Mouse (Mus musculus) CH12.LX (cell line): ENCODE results near the gene Srcin1. TPM values are rescaled to one million over a fixed set of nuclear protein-coding genes. Genes with fewer than 3 reads are reported as not detected.

Experiments
- DNase-seq: peaks from one replicate; pipeline ENCODE4 v3.0.0-alpha.2; 2013; ENCODE audit errors: extremely low read depth
- H3K27ac ChIP-seq: 2 replicates; pipeline ENCODE4 v1.5.1; 2012; ENCODE audit warnings: low read depth, mild to moderate bottlenecking, control low read depth, moderate library complexity; ENCODE audit not compliant: insufficient read depth
- H3K27me3 ChIP-seq: replicated peaks from 2 replicates; pipeline ENCODE3; 2012; ENCODE audit warnings: inconsistent platforms
- H3K36me3 ChIP-seq, 2 experiments: replicated peaks in 1 of 2; 2 replicates each; pipeline versions ENCODE3 to v1.6.1; 2012; ENCODE audit warnings: inconsistent platforms in 1 of 2, low read length in 1 of 2, mild to moderate bottlenecking in 1 of 2, mixed read lengths in 1 of 2, moderate library complexity in 1 of 2; ENCODE audit not compliant: control insufficient read depth in 1 of 2, insufficient read depth in 1 of 2
- H3K4me1 ChIP-seq, 2 experiments: 2 replicates each; pipeline ENCODE4 v1.6.1; 2012; ENCODE audit warnings: inconsistent platforms in 1 of 2, moderate library complexity in 1 of 2; ENCODE audit not compliant: insufficient read depth in 2 of 2, control insufficient read depth in 1 of 2
- H3K4me2 ChIP-seq: 2 replicates; pipeline ENCODE4 v1.6.1; 2012; ENCODE audit warnings: low read depth, mild to moderate bottlenecking, control low read depth; ENCODE audit not compliant: poor library complexity, insufficient read depth, severe bottlenecking
- H3K4me3 ChIP-seq, 3 experiments: fragments of 150-350 bp in 1 of 3; sonication (generic) in 1 of 3; replicated peaks in 1 of 3; 2 replicates each; pipeline versions ENCODE3 to v1.5.1; 2011 to 2012; ENCODE audit warnings: low read depth in 2 of 3, low read length in 2 of 3, mild to moderate bottlenecking in 2 of 3, moderate library complexity in 2 of 3, control low read depth in 1 of 3, improper control_type of control experiment in 1 of 3, inconsistent platforms in 1 of 3, mixed read lengths in 1 of 3; ENCODE audit not compliant: poor library complexity in 1 of 3
- H3K79me2 ChIP-seq: replicated peaks from 2 replicates; pipeline ENCODE4 v1.6.1; 2012; ENCODE audit warnings: mild to moderate bottlenecking, moderate library complexity; ENCODE audit not compliant: control insufficient read depth, poor library complexity, insufficient read depth, severe bottlenecking; ENCODE audit errors: extremely low read depth
- H3K9ac ChIP-seq: 2 replicates; pipeline ENCODE4 v1.6.1; 2012; ENCODE audit warnings: low read depth, mild to moderate bottlenecking, control low read depth, moderate library complexity; ENCODE audit not compliant: insufficient read depth
- H3K9me3 ChIP-seq: replicated peaks from 2 replicates; pipeline ENCODE3; 2012; ENCODE audit warnings: low read length, inconsistent platforms, mixed read lengths
- BHLHE40 ChIP-seq: IDR thresholded peaks from 2 replicates; pipeline ENCODE4 v1.6.1; 2011; ENCODE audit warnings: mild to moderate bottlenecking, low read depth, low read length, improper control_type of control experiment
- CHD1 ChIP-seq: IDR thresholded peaks from 2 replicates; pipeline ENCODE4 v1.6.1; 2012; ENCODE audit warnings: low read depth, low read length, improper control_type of control experiment, inconsistent platforms
- CHD2 ChIP-seq: IDR thresholded peaks from 2 replicates; pipeline ENCODE4 v1.6.1; 2011; ENCODE audit warnings: low read length, improper control_type of control experiment
- CTCF ChIP-seq, 2 experiments: IDR thresholded peaks in 1 of 2; conservative IDR thresholded peaks in 1 of 2; 2 replicates each; pipeline ENCODE4 v1.5.1; 2011 to 2012; ENCODE audit warnings: low read depth in 2 of 2, low read length in 2 of 2, improper control_type of control experiment in 1 of 2, inconsistent platforms in 1 of 2, mild to moderate bottlenecking in 1 of 2, moderate library complexity in 1 of 2
- E2F4 ChIP-seq: IDR thresholded peaks from 2 replicates; pipeline ENCODE4 v1.6.1; 2011; ENCODE audit warnings: low read depth, low read length, improper control_type of control experiment; ENCODE audit not compliant: insufficient replicate concordance
- GABPA ChIP-seq: IDR thresholded peaks from 2 replicates; pipeline ENCODE4 v1.6.1; 2012; ENCODE audit warnings: low read depth, low read length, improper control_type of control experiment, inconsistent platforms; ENCODE audit not compliant: insufficient replicate concordance
- HCFC1 ChIP-seq: IDR thresholded peaks from 2 replicates; pipeline ENCODE4 v1.6.1; 2012; ENCODE audit warnings: low read depth, mild to moderate bottlenecking, inconsistent platforms, low read length, improper control_type of control experiment
- IRF4 ChIP-seq: IDR thresholded peaks from 2 replicates; pipeline ENCODE4 v1.6.1; 2014; ENCODE audit warnings: low read depth, mild to moderate bottlenecking, inconsistent platforms, low read length, improper control_type of control experiment
- JUN ChIP-seq: IDR thresholded peaks from 2 replicates; pipeline ENCODE4 v1.6.1; 2011; ENCODE audit warnings: low read depth, mild to moderate bottlenecking, low read length, improper control_type of control experiment, moderate library complexity; ENCODE audit not compliant: insufficient read depth
- KAT2A ChIP-seq: IDR thresholded peaks from 2 replicates; pipeline ENCODE4 v1.6.1; 2012; ENCODE audit warnings: low read length, improper control_type of control experiment, inconsistent platforms; ENCODE audit not compliant: insufficient replicate concordance
- MAFK ChIP-seq: IDR thresholded peaks from 2 replicates; pipeline ENCODE4 v1.6.1; 2011; ENCODE audit warnings: low read length, improper control_type of control experiment; ENCODE audit not compliant: insufficient replicate concordance
- MAX ChIP-seq: IDR thresholded peaks from 2 replicates; pipeline ENCODE4 v1.6.1; 2011; ENCODE audit warnings: low read length, improper control_type of control experiment
- MEF2A ChIP-seq: IDR thresholded peaks from 2 replicates; pipeline ENCODE4 v1.6.1; 2014; ENCODE audit warnings: low read depth, mild to moderate bottlenecking, inconsistent platforms, low read length, improper control_type of control experiment, borderline replicate concordance
- MXI1 ChIP-seq: IDR thresholded peaks from 2 replicates; pipeline ENCODE4 v1.6.1; 2011; ENCODE audit warnings: mild to moderate bottlenecking, low read depth, low read length, improper control_type of control experiment
- MYC ChIP-seq: IDR thresholded peaks from 2 replicates; pipeline ENCODE4 v1.6.1; 2011; ENCODE audit warnings: low read depth, mild to moderate bottlenecking, improper control_type of control experiment, low read length
- NELFE ChIP-seq: IDR thresholded peaks from 2 replicates; pipeline ENCODE4 v1.6.1; 2011; ENCODE audit warnings: low read depth, low read length, improper control_type of control experiment
- NRF1 ChIP-seq: IDR thresholded peaks from 2 replicates; pipeline ENCODE4 v1.6.1; 2014; ENCODE audit warnings: low read depth, mild to moderate bottlenecking, inconsistent platforms, low read length, improper control_type of control experiment, moderate library complexity
- PAX5 ChIP-seq: IDR thresholded peaks from 2 replicates; pipeline ENCODE4 v1.6.1; 2012; ENCODE audit warnings: low read length, inconsistent platforms, mixed read lengths
- POLR2AphosphoS2 ChIP-seq: IDR thresholded peaks from 2 replicates; pipeline ENCODE4 v1.6.1; 2011; ENCODE audit warnings: low read depth, low read length, improper control_type of control experiment
- SIN3A ChIP-seq: IDR thresholded peaks from 2 replicates; pipeline ENCODE4 v1.6.1; 2012; ENCODE audit warnings: low read length, improper control_type of control experiment, inconsistent platforms
- TBP ChIP-seq: conservative IDR thresholded peaks from 2 replicates; pipeline ENCODE4 v1.6.1; 2011; ENCODE audit warnings: low read depth, low read length, improper control_type of control experiment
- TCF12 ChIP-seq: IDR thresholded peaks from 2 replicates; pipeline ENCODE4 v1.6.1; 2014; ENCODE audit warnings: low read depth, mild to moderate bottlenecking, inconsistent platforms, low read length, improper control_type of control experiment
- UBTF ChIP-seq: IDR thresholded peaks from 2 replicates; pipeline ENCODE4 v1.6.1; 2012; ENCODE audit warnings: low read depth, mild to moderate bottlenecking, inconsistent platforms, low read length, improper control_type of control experiment, moderate library complexity
- USF2 ChIP-seq: conservative IDR thresholded peaks from 2 replicates; pipeline ENCODE4 v1.6.1; 2011; ENCODE audit warnings: low read depth, low read length, improper control_type of control experiment
- ZNF384 ChIP-seq: IDR thresholded peaks from 2 replicates; pipeline ENCODE4 v1.6.1; 2012; ENCODE audit warnings: low read depth, low read length, improper control_type of control experiment, inconsistent platforms
- dilution Hi-C: fragments of 300-500 bp; cut with MboI; formaldehyde crosslinking; loops from 2 replicates; pipeline ENCODE4 v1.14.3; 2020; ENCODE audit warnings: low sequenced_read_pairs; ENCODE audit not compliant: extremely low pct_unique_long_range_greater_than_20kb, extremely low pct_ligation_motif_present
- in situ Hi-C: fragments of 300-500 bp; cut with MboI; formaldehyde crosslinking; loops from 3 replicates; pipeline ENCODE4 v1.14.3; 2019; ENCODE audit warnings: low sequenced_read_pairs, low pct_ligation_motif_present, low pct_unique_long_range_greater_than_20kb, mixed read lengths
- polyA plus RNA-seq: library from polyadenylated mRNA; unstranded; fragments of >175 nt; gene quantifications from 2 replicates; pipeline ENCODE4 v1.2.1, GENCODE M21; 2012; ENCODE audit warnings: low read depth; ENCODE audit not compliant: insufficient read length
- total RNA-seq, 2 experiments: library from RNA; depleted of rRNA; stranded (reverse); fragments of 300-350 nt in 1 of 2; fragments of >200 nt in 1 of 2; gene quantifications; 2 replicates each; pipeline ENCODE4 v1.2.3; 2012 to 2014

The Srcin1 gene
- total and polyA plus RNA-seq, 3 experiments, result 0.08 to 0.09 TPM; not detected in 1

- Histone ChIP-seq H3K27ac (no peak overlapping the region), H3K9me3 (no peaks in the 10 kb centered on the region), H3K36me3 (no peaks in the 10 kb centered on the region), H3K4me3 (no peak overlapping the region), H3K27me3 (peaks cover 22% of the 10 kb centered on the region), H3K4me2 (no peak overlapping the region), H3K79me2 (no peaks in the 10 kb centered on the region), H3K4me1 (peaks cover 0 to 18% of the 10 kb centered on the region in 2 experiments; a peak in 2 of 4 replicates), H3K9ac (no peak overlapping the region)
- in situ Hi-C loops, result no loop called here
- DNase-seq, result no peak
- dilution Hi-C loops, result no loop called here
- TF ChIP-seq HCFC1, result no peak
- TF ChIP-seq, all 38 proteins: peak for 0
These were observed 18.1 kb upstream of the Srcin1 start for GRCm38 (mm10) chr11:97594136-97594535.

- H3K79me2 ChIP-seq, result no peaks in the 10 kb centered on the region
- peaks cover 3 to 26% of the 10 kb centered on the region in 2 experiments; a peak in 3 of 4 replicates for H3K4me1 ChIP-seq
- H3K36me3 ChIP-seq, result no peaks in the 10 kb centered on the region
- no peaks in the 10 kb centered on the region for H3K9me3 ChIP-seq
- dilution Hi-C loops, result no loop called here
- TF ChIP-seq TBP (0 out of 2 replicates have a peak, but pooled peaks have one; percentile 35), TCF12 (no peak), JUN (no peak), UBTF (0 out of 2 replicates have a peak, but pooled peaks have one; percentile 29), MEF2A (no peak), MYC (peak; percentile 67), MXI1 (no peak), CHD1 (no peak), CTCF (conservative IDR thresholded peaks at IDR 0.05 in 1 of 2, IDR thresholded peaks at IDR 0.05 in 1 of 2; ENCODE audit: low read depth in 2 of 2, low read length in 2 of 2) (no peak), MAX (peak; percentile 90), NRF1 (no peak), SIN3A (no peak), ZNF384 (no peak), KAT2A (no peak), PAX5 (no peak), POLR2AphosphoS2 (no peak), BHLHE40 (peak; percentile 50; the same call in 1 of the 2 replicates), IRF4 (no peak), USF2 (no peak), GABPA (no peak), MAFK (no peak), CHD2 (no peak), E2F4 (no peak), NELFE (no peak)
- TF ChIP-seq, all 38 proteins: peak for 5
- H3K27ac ChIP-seq, result no peak overlapping the region
- peaks cover 24% of the 10 kb centered on the region for H3K27me3 ChIP-seq
- no peak overlapping the region for H3K4me2 ChIP-seq
- peak; percentile 59 for DNase-seq
- in situ Hi-C loops, result no loop called here
- no peak overlapping the region for H3K9ac ChIP-seq
- H3K4me3 ChIP-seq, result no peak overlapping the region
These were observed 15.9 kb upstream of the Srcin1 start for GRCm38 (mm10) chr11:97591910-97592309.
